Mouse (Mus musculus): ENCODE results near the gene Chit1. TPM values are rescaled to one million over a fixed set of nuclear protein-coding genes. Genes with fewer than 3 reads are reported as not detected.

Gene Chit1
- polyA plus RNA-seq, 1 experiment from 2014 or later: 1.4 TPM

- 5% methylated on average over 19 of the region's 19 CpGs for WGBS
- Histone ChIP-seq H3K4me3 (ENCODE audit: low read depth, low read length) (peak overlapping the region; percentile 71), H3K36me3 (ENCODE audit: control insufficient read depth, insufficient read depth, low read length) (no peaks in the 10 kb centered on the region), H3K27ac (ENCODE audit: low read depth, low read length) (peak overlapping the region; percentile 78), H3K9me3 (ENCODE audit: control insufficient read depth, low read length) (no peaks in the 10 kb centered on the region), H3K27me3 (ENCODE audit: control insufficient read depth, insufficient read depth, low read length) (no peaks in the 10 kb centered on the region), H3K9ac (replicated peaks; ENCODE audit: low read depth, low read length) (peak overlapping the region; percentile 80), H3K4me2 (ENCODE audit: low read depth, low read length) (peak overlapping the region; percentile 64), H3K4me1 (ENCODE audit: control insufficient read depth, insufficient read depth, low read length) (peaks cover 21% of the 10 kb centered on the region)
- peak; percentile 12 for ATAC-seq (ENCODE audit: low read depth)
These were observed 32.8 kb upstream of the Chit1 start for GRCm38 (mm10) chr1:134078061-134078795.

GRCm38 (mm10) chr1:134078802-134079476, 32.1 kb upstream of the Chit1 start, which contains the start of gene Btg2:
Gene Btg2, minus strand, starts transcription at chr1:134079120.
- 1% methylated on average over 46 of the region's 62 CpGs for WGBS
- Histone ChIP-seq H3K4me3 (ENCODE audit: low read depth, low read length) (peak within 1 kb of the TSS; percentile 71), H3K36me3 (ENCODE audit: control insufficient read depth, insufficient read depth, low read length) (no peaks in the 10 kb centered on the region), H3K4me2 (ENCODE audit: low read depth, low read length) (peak within 1 kb of the TSS; percentile 64), H3K27ac (ENCODE audit: low read depth, low read length) (peak within 1 kb of the TSS; percentile 80), H3K9ac (replicated peaks; ENCODE audit: low read depth, low read length) (peak within 1 kb of the TSS; percentile 80), H3K4me1 (ENCODE audit: control insufficient read depth, insufficient read depth, low read length) (peaks cover 21% of the 10 kb centered on the region), H3K27me3 (ENCODE audit: control insufficient read depth, insufficient read depth, low read length) (no peaks in the 10 kb centered on the region), H3K9me3 (ENCODE audit: control insufficient read depth, low read length) (no peaks in the 10 kb centered on the region)
- ATAC-seq (ENCODE audit: low read depth): peak; percentile 96

- peak overlapping the region; percentile 64 for H3K4me2 ChIP-seq (ENCODE audit: low read depth, low read length)
- peak overlapping the region; percentile 80 for H3K27ac ChIP-seq (ENCODE audit: low read depth, low read length)
- WGBS: 4% methylated on average over 9 of the region's 9 CpGs
- no peaks in the 10 kb centered on the region for H3K27me3 ChIP-seq (ENCODE audit: control insufficient read depth, insufficient read depth, low read length)
- no peaks in the 10 kb centered on the region for H3K36me3 ChIP-seq (ENCODE audit: control insufficient read depth, insufficient read depth, low read length)
- no peaks in the 10 kb centered on the region for H3K9me3 ChIP-seq (ENCODE audit: control insufficient read depth, low read length)
- ATAC-seq (ENCODE audit: low read depth): no peak
- peaks cover 21% of the 10 kb centered on the region for H3K4me1 ChIP-seq (ENCODE audit: control insufficient read depth, insufficient read depth, low read length)
- H3K4me3 ChIP-seq (ENCODE audit: low read depth, low read length): peak overlapping the region; percentile 71
- peak overlapping the region; percentile 80 for H3K9ac ChIP-seq (replicated peaks; ENCODE audit: low read depth, low read length)
These were observed 31.4 kb upstream of the Chit1 start for GRCm38 (mm10) chr1:134079477-134080163.

GRCm38 (mm10) chr1:134080406-134080805, 30.6 kb upstream of the Chit1 start:
- no peak overlapping the region for H3K4me2 ChIP-seq (ENCODE audit: low read depth, low read length)
- no peak overlapping the region for H3K27ac ChIP-seq (ENCODE audit: low read depth, low read length)
- H3K9ac ChIP-seq (replicated peaks; ENCODE audit: low read depth, low read length): no peak overlapping the region
- ATAC-seq (ENCODE audit: low read depth): no peak
- peaks cover 20% of the 10 kb centered on the region for H3K4me1 ChIP-seq (ENCODE audit: control insufficient read depth, insufficient read depth, low read length)
- WGBS: 69% methylated on average over 4 of the region's 4 CpGs
- no peaks in the 10 kb centered on the region for H3K36me3 ChIP-seq (ENCODE audit: control insufficient read depth, insufficient read depth, low read length)
- no peak overlapping the region for H3K4me3 ChIP-seq (ENCODE audit: low read depth, low read length)
- H3K27me3 ChIP-seq (ENCODE audit: control insufficient read depth, insufficient read depth, low read length): no peaks in the 10 kb centered on the region
- no peaks in the 10 kb centered on the region for H3K9me3 ChIP-seq (ENCODE audit: control insufficient read depth, low read length)

- Histone ChIP-seq H3K9ac (replicated peaks; ENCODE audit: low read depth, low read length) (no peak overlapping the region), H3K4me3 (ENCODE audit: low read depth, low read length) (no peak overlapping the region), H3K4me2 (ENCODE audit: low read depth, low read length) (no peak overlapping the region), H3K9me3 (ENCODE audit: control insufficient read depth, low read length) (no peaks in the 10 kb centered on the region), H3K27ac (ENCODE audit: low read depth, low read length) (no peak overlapping the region), H3K4me1 (ENCODE audit: control insufficient read depth, insufficient read depth, low read length) (peaks cover 14% of the 10 kb centered on the region), H3K36me3 (ENCODE audit: control insufficient read depth, insufficient read depth, low read length) (no peaks in the 10 kb centered on the region), H3K27me3 (ENCODE audit: control insufficient read depth, insufficient read depth, low read length) (no peaks in the 10 kb centered on the region)
- no peak for ATAC-seq (ENCODE audit: low read depth)
- WGBS: 94% methylated on average over 5 of the region's 5 CpGs
These were observed 30.1 kb upstream of the Chit1 start for GRCm38 (mm10) chr1:134080881-134081450.

GRCm38 (mm10) chr1:134082987-134083516, 28.0 kb upstream of the Chit1 start:
- Histone ChIP-seq H3K4me3 (ENCODE audit: low read depth, low read length) (no peak overlapping the region), H3K9me3 (ENCODE audit: control insufficient read depth, low read length) (no peaks in the 10 kb centered on the region), H3K36me3 (ENCODE audit: control insufficient read depth, insufficient read depth, low read length) (no peaks in the 10 kb centered on the region), H3K27ac (ENCODE audit: low read depth, low read length) (no peak overlapping the region), H3K4me2 (ENCODE audit: low read depth, low read length) (no peak overlapping the region), H3K9ac (replicated peaks; ENCODE audit: low read depth, low read length) (no peak overlapping the region), H3K4me1 (ENCODE audit: control insufficient read depth, insufficient read depth, low read length) (peaks cover 2% of the 10 kb centered on the region; the same call in 1 of the 2 replicates), H3K27me3 (ENCODE audit: control insufficient read depth, insufficient read depth, low read length) (no peaks in the 10 kb centered on the region)
- ATAC-seq (ENCODE audit: low read depth): no peak
- 64% methylated on average over 11 of the region's 11 CpGs for WGBS

- no peak overlapping the region for H3K4me2 ChIP-seq (ENCODE audit: low read depth, low read length)
- no peaks in the 10 kb centered on the region for H3K27me3 ChIP-seq (ENCODE audit: control insufficient read depth, insufficient read depth, low read length)
- no peak overlapping the region for H3K27ac ChIP-seq (ENCODE audit: low read depth, low read length)
- no peak for ATAC-seq (ENCODE audit: low read depth)
- WGBS: 88% methylated on average over 8 of the region's 8 CpGs
- no peaks in the 10 kb centered on the region for H3K4me1 ChIP-seq (ENCODE audit: control insufficient read depth, insufficient read depth, low read length)
- H3K36me3 ChIP-seq (ENCODE audit: control insufficient read depth, insufficient read depth, low read length): no peaks in the 10 kb centered on the region
- H3K9me3 ChIP-seq (ENCODE audit: control insufficient read depth, low read length): no peaks in the 10 kb centered on the region
- H3K4me3 ChIP-seq (ENCODE audit: low read depth, low read length): no peak overlapping the region
- no peak overlapping the region for H3K9ac ChIP-seq (replicated peaks; ENCODE audit: low read depth, low read length)
These were observed 27.4 kb upstream of the Chit1 start for GRCm38 (mm10) chr1:134083676-134084075.

- Histone ChIP-seq H3K4me2 (ENCODE audit: low read depth, low read length) (no peak overlapping the region), H3K36me3 (ENCODE audit: control insufficient read depth, insufficient read depth, low read length) (no peaks in the 10 kb centered on the region), H3K4me1 (ENCODE audit: control insufficient read depth, insufficient read depth, low read length) (no peaks in the 10 kb centered on the region), H3K27ac (ENCODE audit: low read depth, low read length) (no peak overlapping the region), H3K4me3 (ENCODE audit: low read depth, low read length) (no peak overlapping the region), H3K27me3 (ENCODE audit: control insufficient read depth, insufficient read depth, low read length) (no peaks in the 10 kb centered on the region), H3K9me3 (ENCODE audit: control insufficient read depth, low read length) (no peaks in the 10 kb centered on the region), H3K9ac (replicated peaks; ENCODE audit: low read depth, low read length) (no peak overlapping the region)
- WGBS: 90% methylated on average over 3 of the region's 3 CpGs
- no peak for ATAC-seq (ENCODE audit: low read depth)
These were observed 26.9 kb upstream of the Chit1 start for GRCm38 (mm10) chr1:134084128-134084527.
